Mouse (Mus musculus): ENCODE data around the gene Rab40c. TPM values are rescaled to one million over a fixed set of nuclear protein-coding genes. Genes with fewer than 3 reads are reported as not detected.

The Rab40c gene
- polyA plus RNA-seq, 1 experiment from 2014 or later: 20.2 TPM

- H3K9ac ChIP-seq (ENCODE audit: low read length): peak overlapping the region; percentile 80
- TF ChIP-seq CTCF (IDR thresholded peaks at IDR 0.05; ENCODE audit: low read depth) (no peak), EP300 (optimal IDR thresholded peaks at IDR 0.05) (no peak)
- 9% methylated on average over 6 of the region's 6 CpGs for WGBS
- ATAC-seq (ENCODE audit: low FRiP score, low TSS enrichment) (no peak), DNase-seq (ENCODE audit: low spot score) (no peak)
- peaks cover 31% of the 10 kb centered on the region for H3K4me1 ChIP-seq (replicated peaks; ENCODE audit: control insufficient read depth, insufficient read depth)
- H3K27ac ChIP-seq (replicated peaks): peak overlapping the region; percentile 98
- H3K4me3 ChIP-seq (ENCODE audit: low read depth, low read length): peak overlapping the region; percentile 78
- H3K27me3 ChIP-seq (ENCODE audit: control insufficient read depth, insufficient read depth, low read length): no peaks in the 10 kb centered on the region
- no peaks in the 10 kb centered on the region for H3K9me3 ChIP-seq (ENCODE audit: control insufficient read depth, low read length)
- H3K36me3 ChIP-seq (ENCODE audit: control insufficient read depth, insufficient read depth, low read length): peaks cover 13% of the 10 kb centered on the region
- H3K4me2 ChIP-seq (replicated peaks; ENCODE audit: low read depth): peak overlapping the region; percentile 88
Observed at GRCm38 (mm10) chr17:25833961-25834594, 85.4 kb downstream of the Rab40c start.

- Histone ChIP-seq H3K4me1 (replicated peaks; ENCODE audit: control insufficient read depth, insufficient read depth) (peaks cover 34% of the 10 kb centered on the region), H3K27me3 (ENCODE audit: control insufficient read depth, insufficient read depth, low read length) (no peaks in the 10 kb centered on the region), H3K4me2 (replicated peaks; ENCODE audit: low read depth) (peak within 1 kb of the TSS; percentile 88), H3K4me3 (ENCODE audit: low read depth, low read length) (peak within 1 kb of the TSS; percentile 78), H3K27ac (replicated peaks) (peak within 1 kb of the TSS; percentile 98), H3K9ac (ENCODE audit: low read length) (peak within 1 kb of the TSS; percentile 85), H3K9me3 (ENCODE audit: control insufficient read depth, low read length) (no peaks in the 10 kb centered on the region), H3K36me3 (ENCODE audit: control insufficient read depth, insufficient read depth, low read length) (peaks cover 12% of the 10 kb centered on the region)
- ATAC-seq (ENCODE audit: low FRiP score, low TSS enrichment) (peak; percentile 65), DNase-seq (ENCODE audit: low spot score) (peak; percentile 94)
- no peak for TF ChIP-seq EP300 (optimal IDR thresholded peaks at IDR 0.05)
- WGBS: under 1% methylated on average over 24 of the region's 24 CpGs
Observed at GRCm38 (mm10) chr17:25833291-25833663, 86.2 kb downstream of the Rab40c start, which contains the start of gene Stub1. Gene Stub1 (minus strand): TSS chr17:25833404.

DNA sequence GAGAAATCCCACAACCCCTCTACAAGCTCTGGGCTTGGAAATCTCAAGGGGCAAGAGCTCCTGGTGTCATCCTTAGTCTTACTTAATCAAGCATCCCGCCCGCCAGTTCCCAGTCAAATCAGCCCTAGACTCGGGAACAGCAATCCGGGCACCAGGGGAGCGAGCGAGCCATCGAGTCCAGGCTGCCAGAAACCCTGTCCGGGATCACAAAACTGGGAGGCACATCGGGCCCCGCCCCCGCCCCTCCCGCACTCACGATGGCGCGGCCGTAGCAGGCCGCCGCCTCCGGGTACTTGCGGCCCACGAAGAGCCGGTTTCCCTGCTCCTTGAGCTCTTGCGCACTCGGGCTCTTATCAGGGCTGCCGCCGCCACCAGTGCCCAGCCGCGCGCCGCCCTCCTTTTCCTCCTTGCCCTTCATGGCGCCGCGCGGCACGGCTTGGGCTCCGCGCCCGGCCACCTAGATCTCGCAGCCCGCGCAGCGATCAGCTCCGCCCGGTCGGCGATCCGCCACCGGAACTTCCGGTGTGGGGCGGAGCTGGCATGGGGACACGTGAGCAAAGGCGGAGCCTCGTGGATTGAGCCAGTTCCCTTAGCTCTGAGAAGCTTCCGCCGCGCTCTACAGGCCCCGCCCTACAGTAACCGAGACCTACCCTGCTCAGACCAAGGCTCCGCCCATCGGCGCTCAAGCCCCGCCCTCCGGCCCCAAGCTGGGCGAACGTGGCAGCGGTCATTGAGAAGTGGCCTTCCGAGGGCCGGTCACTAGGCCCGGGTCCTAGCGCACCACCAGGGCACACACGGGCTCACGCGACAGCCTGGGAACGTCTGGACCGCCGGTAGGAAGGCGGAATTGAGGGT is 86.9 kb downstream of the Rab40c start:
- H3K36me3 ChIP-seq (ENCODE audit: control insufficient read depth, insufficient read depth, low read length): peaks cover 9% of the 10 kb centered on the region
- H3K27me3 ChIP-seq (ENCODE audit: control insufficient read depth, insufficient read depth, low read length): no peaks in the 10 kb centered on the region
- peak overlapping the region; percentile 88 for H3K4me2 ChIP-seq (replicated peaks; ENCODE audit: low read depth)
- H3K27ac ChIP-seq (replicated peaks): peak overlapping the region; percentile 98
- 1% methylated on average over 63 of the region's 77 CpGs for WGBS
- DNase-seq (ENCODE audit: low spot score) (peak; percentile 100), ATAC-seq (ENCODE audit: low FRiP score, low TSS enrichment) (peak; percentile 89)
- H3K4me3 ChIP-seq (ENCODE audit: low read depth, low read length): peak overlapping the region; percentile 78
- no peaks in the 10 kb centered on the region for H3K9me3 ChIP-seq (ENCODE audit: control insufficient read depth, low read length)
- TF ChIP-seq EP300 (optimal IDR thresholded peaks at IDR 0.05): peak; percentile 92
- TF ChIP-seq CTCF (IDR thresholded peaks at IDR 0.05; ENCODE audit: low read depth): 0 out of 2 replicates have a peak, but pooled peaks have one; percentile 4
- H3K4me1 ChIP-seq (replicated peaks; ENCODE audit: control insufficient read depth, insufficient read depth): peaks cover 34% of the 10 kb centered on the region
- peak overlapping the region; percentile 85 for H3K9ac ChIP-seq (ENCODE audit: low read length)

Other genes with a start within 250 kb of the Rab40c start
- 1.4 and 1.7 TPM in 2 replicates for gene Gng13, start 202.6 kb downstream of the Rab40c start, polyA plus RNA-seq (2015; fragmentation: Nextera tagmentation; extraction: Ambion mirVana)
- 4.2 and 5.4 TPM in 2 replicates for gene Chtf18, start 192.3 kb downstream of the Rab40c start, polyA plus RNA-seq (2015; fragmentation: Nextera tagmentation; extraction: Ambion mirVana)
- 10.3 and 10.5 TPM in 2 replicates for gene Rpusd1, start 192.1 kb downstream of the Rab40c start, polyA plus RNA-seq (2015; fragmentation: Nextera tagmentation; extraction: Ambion mirVana)
- 0.05 and 0.10 TPM in 2 replicates for gene Mslnl, start 183.7 kb downstream of the Rab40c start, polyA plus RNA-seq (2015; fragmentation: Nextera tagmentation; extraction: Ambion mirVana)
- 54.8 and 70.6 TPM in 2 replicates for gene Msln, start 165.3 kb downstream of the Rab40c start, polyA plus RNA-seq (2015; fragmentation: Nextera tagmentation; extraction: Ambion mirVana)
- gene Narfl, start 146.0 kb downstream of the Rab40c start, polyA plus RNA-seq (2015; fragmentation: Nextera tagmentation; extraction: Ambion mirVana): 19.1 and 20.9 TPM in 2 replicates
- gene Haghl, start 134.1 kb downstream of the Rab40c start, polyA plus RNA-seq (2015; fragmentation: Nextera tagmentation; extraction: Ambion mirVana): 37.5 and 40.2 TPM in 2 replicates
- gene Ccdc78, start 133.1 kb downstream of the Rab40c start, polyA plus RNA-seq (2015; fragmentation: Nextera tagmentation; extraction: Ambion mirVana): 0.23 and 0.24 TPM in 2 replicates
- gene Fam173a, start 126.8 kb downstream of the Rab40c start, polyA plus RNA-seq (2015; fragmentation: Nextera tagmentation; extraction: Ambion mirVana): 91.0 and 94.7 TPM in 2 replicates
- gene AC134908.4, start 124.1 kb downstream of the Rab40c start, polyA plus RNA-seq (2015; fragmentation: Nextera tagmentation; extraction: Ambion mirVana): 0.65 TPM in 1 of 2 replicates, not detected in the other
- gene Metrn, start 122.6 kb downstream of the Rab40c start, polyA plus RNA-seq (2015; fragmentation: Nextera tagmentation; extraction: Ambion mirVana): 18.7 and 19.0 TPM in 2 replicates
- 1.3 and 1.9 TPM in 2 replicates for gene Fbxl16, start 110.6 kb downstream of the Rab40c start, polyA plus RNA-seq (2015; fragmentation: Nextera tagmentation; extraction: Ambion mirVana)
- gene Wdr24, start 96.1 kb downstream of the Rab40c start, polyA plus RNA-seq (2015; fragmentation: Nextera tagmentation; extraction: Ambion mirVana): 10.8 and 12.5 TPM in 2 replicates
- 29.7 and 31.5 TPM in 2 replicates for gene Jmjd8, start 90.9 kb downstream of the Rab40c start, polyA plus RNA-seq (2015; fragmentation: Nextera tagmentation; extraction: Ambion mirVana)
- gene Stub1, start 86.3 kb downstream of the Rab40c start, polyA plus RNA-seq (2015; fragmentation: Nextera tagmentation; extraction: Ambion mirVana): 215 and 224 TPM in 2 replicates
- gene Rhbdl1, start 82.4 kb downstream of the Rab40c start, polyA plus RNA-seq (2015; fragmentation: Nextera tagmentation; extraction: Ambion mirVana): 3.1 and 4.3 TPM in 2 replicates
- gene Gm20683, start 78.0 kb downstream of the Rab40c start, polyA plus RNA-seq (2015; fragmentation: Nextera tagmentation; extraction: Ambion mirVana): 1.8 and 2.3 TPM in 2 replicates
- 10.7 and 13.2 TPM in 2 replicates for gene Rhot2, start 74.9 kb downstream of the Rab40c start, polyA plus RNA-seq (2015; fragmentation: Nextera tagmentation; extraction: Ambion mirVana)
- gene Wdr90, start 58.2 kb downstream of the Rab40c start, polyA plus RNA-seq (2015; fragmentation: Nextera tagmentation; extraction: Ambion mirVana): 4.1 and 4.2 TPM in 2 replicates
- gene Mcrip2, start 51.0 kb downstream of the Rab40c start, polyA plus RNA-seq (2015; fragmentation: Nextera tagmentation; extraction: Ambion mirVana): 52.4 and 59.9 TPM in 2 replicates
- gene Mettl26, start 44.7 kb downstream of the Rab40c start, polyA plus RNA-seq (2015; fragmentation: Nextera tagmentation; extraction: Ambion mirVana): 52.9 and 54.1 TPM in 2 replicates
- 0.35 and 0.38 TPM in 2 replicates for gene Wfikkn1, start 38.9 kb downstream of the Rab40c start, polyA plus RNA-seq (2015; fragmentation: Nextera tagmentation; extraction: Ambion mirVana)
- 25.4 and 29.9 TPM in 2 replicates for gene Pigq, start 25.2 kb upstream of the Rab40c start, polyA plus RNA-seq (2015; fragmentation: Nextera tagmentation; extraction: Ambion mirVana)
- not detected in 2 replicates for gene Nhlrc4, start 25.2 kb upstream of the Rab40c start, polyA plus RNA-seq (2015; fragmentation: Nextera tagmentation; extraction: Ambion mirVana)
- gene A930017K11Rik, start 32.8 kb upstream of the Rab40c start, polyA plus RNA-seq (2015; fragmentation: Nextera tagmentation; extraction: Ambion mirVana): 0.06 TPM in 1 of 2 replicates, not detected in the other
- gene Capn15, start 66.1 kb upstream of the Rab40c start, polyA plus RNA-seq (2015; fragmentation: Nextera tagmentation; extraction: Ambion mirVana): 12.5 and 13.7 TPM in 2 replicates
- 4.5 and 5.1 TPM in 2 replicates for gene Rab11fip3, start 149.8 kb upstream of the Rab40c start, polyA plus RNA-seq (2015; fragmentation: Nextera tagmentation; extraction: Ambion mirVana)
- gene Decr2, start 170.6 kb upstream of the Rab40c start, polyA plus RNA-seq (2015; fragmentation: Nextera tagmentation; extraction: Ambion mirVana): 65.4 and 66.3 TPM in 2 replicates
- 30.9 and 32.5 TPM in 2 replicates for gene Nme4, start 175.9 kb upstream of the Rab40c start, polyA plus RNA-seq (2015; fragmentation: Nextera tagmentation; extraction: Ambion mirVana)
- gene Tmem8, start 193.6 kb upstream of the Rab40c start, polyA plus RNA-seq (2015; fragmentation: Nextera tagmentation; extraction: Ambion mirVana): 16.1 and 17.5 TPM in 2 replicates
- 134 and 135 TPM in 2 replicates for gene Mrpl28, start 203.8 kb upstream of the Rab40c start, polyA plus RNA-seq (2015; fragmentation: Nextera tagmentation; extraction: Ambion mirVana)
- 10.9 and 12.4 TPM in 2 replicates for gene Axin1, start 219.0 kb upstream of the Rab40c start, polyA plus RNA-seq (2015; fragmentation: Nextera tagmentation; extraction: Ambion mirVana)

Measured in stomach, postnatal 0 days (tissue).